Mouse (Mus musculus) CH12.LX (cell line): ENCODE results near the gene Rhoa.

ENCODE experiments used
- MXI1 ChIP-seq: IDR thresholded peaks from 2 replicates; pipeline ENCODE4 v1.6.1; 2011; ENCODE audit warnings: mild to moderate bottlenecking, low read depth, low read length, improper control_type of control experiment
- USF1 ChIP-seq: IDR thresholded peaks from 2 replicates; pipeline ENCODE4 v1.6.1; 2014; ENCODE audit warnings: low read depth, mild to moderate bottlenecking, inconsistent platforms, low read length, improper control_type of control experiment

DNA sequence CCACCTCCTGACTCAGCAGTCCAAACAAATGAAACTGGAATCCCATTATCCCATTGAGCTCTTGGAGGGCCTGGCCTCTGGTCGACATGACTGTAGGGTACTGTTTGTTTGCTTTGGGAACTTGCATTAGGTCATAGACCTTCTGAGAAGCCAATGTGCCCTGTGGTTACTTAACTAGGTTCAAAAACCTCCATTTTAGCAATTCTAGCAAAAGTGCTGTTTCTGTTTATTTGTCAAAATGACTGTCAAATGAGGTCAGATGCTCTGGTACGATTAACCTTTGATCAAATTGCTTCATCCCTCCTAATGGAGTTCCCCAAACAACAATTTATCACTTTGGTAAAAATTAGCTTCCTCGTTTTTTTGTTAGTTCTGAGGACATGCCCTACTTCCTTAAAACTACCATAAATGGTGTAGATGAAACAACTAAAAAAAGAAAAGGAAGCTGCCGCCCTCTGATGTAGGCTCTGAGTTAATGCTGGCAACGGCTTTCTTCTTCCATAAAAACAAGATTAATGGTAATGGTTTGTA is 36.4 kb downstream of the Rhoa start:
- TF ChIP-seq MXI1 (no peak), USF1 (no peak)
